Mouse (Mus musculus) Patski (cell line): ENCODE measurements around the gene Tsc2. TPM values are rescaled to one million over a fixed set of nuclear protein-coding genes. Genes with fewer than 3 reads are reported as not detected.

Experiments
- ATAC-seq: fragments of 100-300 bp; one replicate; pipeline ENCODE4 v1.8.0; 2021
- CTCF ChIA-PET: fragments of 350-600 bp; sonication (Branson Sonifier 250); formaldehyde crosslinking; loops from one replicate; lab custom pipeline; 2022; ENCODE audit warnings: inconsistent platforms; lab: Charles Lee
- POLR2A ChIA-PET: fragments of 350-600 bp; sonication (Branson Sonifier 250); formaldehyde crosslinking; loops from one replicate; lab custom pipeline; 2022; ENCODE audit warnings: antibody characterized with exemption, inconsistent platforms; lab: Charles Lee
- DNase-seq: peaks from one replicate; pipeline ENCODE4 v3.0.0-alpha.2; 2011; ENCODE audit warnings: low read depth, low spot score
- H3K27me3 ChIP-seq: fragments of 371-371 bp; one replicate; pipeline ENCODE4 v1.5.1; 2021
- CTCF ChIP-seq: fragments of 100-300 bp; IDR thresholded peaks from one replicate; pipeline ENCODE4 v1.5.1; 2021
- in situ Hi-C: fragments of 300-500 bp; cut with MboI; formaldehyde crosslinking; loops from 3 replicates; pipeline ENCODE4 v1.11.1; 2018; ENCODE audit warnings: low pct_unique_long_range_greater_than_20kb, mixed read lengths
- polyA plus RNA-seq: library from polyadenylated mRNA; unstranded; gene quantifications from one replicate; pipeline ENCODE4 v1.2.3, GENCODE M21; 2021

Gene Tsc2
- polyA plus RNA-seq, 1 experiment from 2014 or later, result 93.5 TPM

- TF ChIP-seq CTCF, result no peak
Observed at GRCm38 (mm10) chr17:24560301-24561028, 72.0 kb downstream of the Tsc2 start.

GRCm38 (mm10) chr17:24559146-24559545 lies 73.3 kb downstream of the Tsc2 start:
- H3K27me3 ChIP-seq, result no peaks in the 10 kb centered on the region
- TF ChIP-seq CTCF, result no peak
- DNase-seq, result no peak
- ChIA-PET POLR2A (no interaction called here), CTCF (interaction anchor here (1.1 kb wide), 1 partner anchor 38 kb away, joined by 4 read pairs; no protein-coding TSS in a partner anchor)
- in situ Hi-C loops, result no loop called here
- peak; percentile 13 for ATAC-seq

More at GRCm38 (mm10) chr17:24560301-24561028, 72.0 kb downstream of the Tsc2 start:
- in situ Hi-C loops, result no loop called here
- DNase-seq (no peak), ATAC-seq (no peak)
- H3K27me3 ChIP-seq, result no peaks in the 10 kb centered on the region
- POLR2A ChIA-PET, result interaction anchor here (1.5 kb wide), 1 partner anchor 11 kb away, joined by 3 read pairs; the partner anchor contains the start of gene Pkd1
- CTCF ChIA-PET, result interaction anchor here (1.1 to 1.4 kb wide), 2 partner anchors 31 to 36 kb away, joined by 4 read pairs; no protein-coding TSS in a partner anchor

- in situ Hi-C loops, result no loop called here
- H3K27me3 ChIP-seq, result no peaks in the 10 kb centered on the region
- CTCF ChIA-PET, result no interaction called here
- DNase-seq (no peak), ATAC-seq (no peak)
- TF ChIP-seq CTCF, result no peak
- POLR2A ChIA-PET, result no interaction called here
Observed at GRCm38 (mm10) chr17:24558600-24559099, 73.8 kb downstream of the Tsc2 start.

GRCm38 (mm10) chr17:24557091-24557490 lies 75.3 kb downstream of the Tsc2 start:
- in situ Hi-C loops, result no loop called here
- no peaks in the 10 kb centered on the region for H3K27me3 ChIP-seq
- ChIA-PET CTCF (interaction anchor here (1.5 kb wide), 1 partner anchor 111 kb away, joined by 4 read pairs; no protein-coding TSS in a partner anchor), POLR2A (no interaction called here)
- no peak for DNase-seq
- ATAC-seq, result no peak
- TF ChIP-seq CTCF, result no peak

- POLR2A ChIA-PET, result interaction anchor here (0.9 to 1.6 kb wide), 2 partner anchors 13 to 97 kb away, joined by 3 to 4 read pairs; no protein-coding TSS in a partner anchor
- no peak for TF ChIP-seq CTCF
- in situ Hi-C loops, result no loop called here
- ATAC-seq (no peak), DNase-seq (no peak)
- CTCF ChIA-PET, result interaction anchor here (3.5 kb wide), 1 partner anchor 12 kb away, joined by 20 read pairs; no protein-coding TSS in a partner anchor
- no peaks in the 10 kb centered on the region for H3K27me3 ChIP-seq
Observed at GRCm38 (mm10) chr17:24551050-24551444, 81.4 kb downstream of the Tsc2 start.

GRCm38 (mm10) chr17:24550416-24551049 lies 81.9 kb downstream of the Tsc2 start:
- ChIA-PET CTCF (interaction anchor here (3.5 kb wide), 1 partner anchor 12 kb away, joined by 20 read pairs; no protein-coding TSS in a partner anchor), POLR2A (interaction anchor here (0.9 to 1.6 kb wide), 2 partner anchors 13 to 96 kb away, joined by 3 to 4 read pairs; no protein-coding TSS in a partner anchor)
- in situ Hi-C loops, result no loop called here

GRCm38 (mm10) chr17:24549618-24550415 lies 82.6 kb downstream of the Tsc2 start, which contains the start of gene Pkd1:
Pkd1 (plus strand) TSS chr17:24549834.
- H3K27me3 ChIP-seq, result no peaks in the 10 kb centered on the region
- ChIA-PET POLR2A (interaction anchor here (0.9 to 1.6 kb wide), 3 partner anchors 10 to 95 kb away, joined by 3 to 4 read pairs (median 3); no protein-coding TSS in a partner anchor), CTCF (interaction anchor here (0.8 to 3.5 kb wide), 3 partner anchors 11 to 45 kb away, joined by 3 to 20 read pairs (median 3); no protein-coding TSS in a partner anchor)
- in situ Hi-C loops, result no loop called here
- no peak for TF ChIP-seq CTCF
- peak; percentile 79 for ATAC-seq
- peak; percentile 99 for DNase-seq

More at GRCm38 (mm10) chr17:24550416-24551049, 81.9 kb downstream of the Tsc2 start:
- DNase-seq, result no peak
- ATAC-seq, result peak; percentile 63
- no peaks in the 10 kb centered on the region for H3K27me3 ChIP-seq
- TF ChIP-seq CTCF, result no peak

GRCm38 (mm10) chr17:24548921-24549617 lies 83.4 kb downstream of the Tsc2 start:
- TF ChIP-seq CTCF, result no peak
- ATAC-seq (no peak), DNase-seq (no peak)
- CTCF ChIA-PET, result interaction anchor here (0.8 to 3.5 kb wide), 4 partner anchors 10 to 44 kb away, joined by 3 to 20 read pairs (median 4); no protein-coding TSS in a partner anchor
- in situ Hi-C loops, result no loop called here
- no peaks in the 10 kb centered on the region for H3K27me3 ChIP-seq
- POLR2A ChIA-PET, result interaction anchor here (0.9 to 1.6 kb wide), 4 partner anchors 11 to 95 kb away, joined by 3 to 4 read pairs (median 3); no protein-coding TSS in a partner anchor

- TF ChIP-seq CTCF, result no peak
- CTCF ChIA-PET, result interaction anchor here (0.8 to 3.5 kb wide), 3 partner anchors 9 to 43 kb away, joined by 3 to 20 read pairs (median 4); no protein-coding TSS in a partner anchor
- ATAC-seq (no peak), DNase-seq (no peak)
- H3K27me3 ChIP-seq, result no peaks in the 10 kb centered on the region
- POLR2A ChIA-PET, result interaction anchor here (1.1 kb wide), 1 partner anchor 58 kb away, joined by 3 read pairs; no protein-coding TSS in a partner anchor
- in situ Hi-C loops, result no loop called here
Observed at GRCm38 (mm10) chr17:24548435-24548834, 84.0 kb downstream of the Tsc2 start.
